1 mouse cellular context compared by ENCODE assay signal in genomic region chr10:127618173-127618572, GRCm38 (mm10).
A peak's percentile ranks its signal among the peaks of the same experiment; 100 is the strongest.
TF ChIP-seq lines count a peak whose summit lies in the region.

No protein-coding gene starts in this region.

TF ChIP-seq in C2C12, 6 proteins besides CTCF, POLR2A, EP300 and RAD21:
- peak; percentile 40 for TF ChIP-seq MYOD1 (IDR thresholded peaks at IDR 0.05; ENCODE audit: control insufficient read depth, insufficient read length, low read depth)
- TF ChIP-seq USF1 (IDR thresholded peaks at IDR 0.05; ENCODE audit: low read depth) = no peak
